Mouse (Mus musculus) ES-E14 (cell line): ENCODE results near the gene 0610010K14Rik.

Experiments
- CHD2 ChIP-seq: IDR thresholded peaks from 2 replicates; pipeline ENCODE4 v1.6.1; 2014; ENCODE audit warnings: mild to moderate bottlenecking, low read depth, low read length, inconsistent platforms
- HCFC1 ChIP-seq: IDR thresholded peaks from 2 replicates; pipeline ENCODE4 v1.6.1; 2012; ENCODE audit warnings: low read length, inconsistent platforms, borderline replicate concordance; ENCODE audit not compliant: insufficient read depth
- MAFK ChIP-seq: IDR thresholded peaks from 2 replicates; pipeline ENCODE4 v1.6.1; 2014; ENCODE audit warnings: mild to moderate bottlenecking, low read depth, low read length, inconsistent platforms; ENCODE audit not compliant: insufficient read depth

- no peak for TF ChIP-seq MAFK
- TF ChIP-seq HCFC1, result no peak
- no peak for TF ChIP-seq CHD2
These were observed 30.9 kb downstream of the 0610010K14Rik start for GRCm38 (mm10) chr11:70206801-70207200.
